In the genomic region with DNA sequence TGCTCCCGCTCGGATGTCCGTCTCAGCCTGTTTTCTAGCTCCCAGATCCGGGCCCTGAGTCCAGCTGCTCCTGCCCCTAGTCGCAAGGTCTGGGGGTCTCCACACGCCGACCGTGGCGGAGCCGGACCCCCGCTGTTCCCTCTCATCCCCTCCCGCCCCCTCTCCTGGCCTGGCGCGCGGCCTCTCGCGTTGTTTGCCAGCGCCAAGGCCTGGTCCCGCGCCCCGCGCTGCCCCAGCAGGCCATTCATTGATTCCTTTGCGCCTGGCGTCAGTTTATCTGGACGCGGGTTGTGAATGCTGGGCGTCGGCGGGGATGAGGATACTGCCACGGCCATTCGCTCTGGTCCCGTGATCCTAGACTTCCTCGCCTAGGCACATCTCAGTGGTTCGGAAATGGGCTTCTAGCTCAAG, we compare ENCODE assay signal across 8 mouse cellular contexts. TPM values are rescaled to one million over a fixed set of nuclear protein-coding genes. Genes with fewer than 3 reads are reported as not detected.
A peak's percentile ranks its signal among the peaks of the same experiment; 100 is the strongest.
DNase-seq lines count a peak whose midpoint lies in the region; ATAC-seq and TF ChIP-seq lines count a peak whose summit lies in the region.

No protein-coding gene starts in this region.

- WGBS in heart, embryonic 11.5 days (ENCODE audit: insufficient replicate concordance) = under 1% methylated on average over 34 of the region's 34 CpGs
- WGBS in heart, embryonic 15.5 days = under 1% methylated on average over 30 of the region's 34 CpGs
- WGBS in limb, embryonic 13.5 days = under 1% methylated on average over 34 of the region's 34 CpGs
- WGBS in midbrain, postnatal 0 days = under 1% methylated on average over 34 of the region's 34 CpGs

- peaks cover 20% of the 10 kb centered on the region for H3K4me1 ChIP-seq in heart, embryonic 11.5 days (ENCODE audit: control insufficient read depth, insufficient read depth, low read length)
- H3K4me1 ChIP-seq in heart, embryonic 15.5 days (replicated peaks) = peaks cover 31% of the 10 kb centered on the region
- H3K4me1 ChIP-seq in limb, embryonic 13.5 days = peaks cover 33% of the 10 kb centered on the region
- peaks cover 11% of the 10 kb centered on the region; the same call in 1 of the 2 replicates for H3K4me1 ChIP-seq in midbrain, postnatal 0 days (ENCODE audit: insufficient read depth, low read length)

- no peaks in the 10 kb centered on the region for H3K27me3 ChIP-seq in heart, embryonic 11.5 days (ENCODE audit: control insufficient read depth, insufficient read depth, low read length)
- no peaks in the 10 kb centered on the region for H3K27me3 ChIP-seq in heart, embryonic 15.5 days
- no peaks in the 10 kb centered on the region for H3K27me3 ChIP-seq in limb, embryonic 13.5 days
- no peaks in the 10 kb centered on the region for H3K27me3 ChIP-seq in midbrain, postnatal 0 days (ENCODE audit: insufficient read depth, low read length)

- H3K36me3 ChIP-seq in heart, embryonic 11.5 days (ENCODE audit: control insufficient read depth, insufficient read depth, low read length) = no peaks in the 10 kb centered on the region
- no peaks in the 10 kb centered on the region for H3K36me3 ChIP-seq in heart, embryonic 15.5 days
- H3K36me3 ChIP-seq in limb, embryonic 13.5 days = no peaks in the 10 kb centered on the region; the same call in 1 of the 2 replicates
- H3K36me3 ChIP-seq in midbrain, postnatal 0 days (ENCODE audit: insufficient read depth, low read length) = no peaks in the 10 kb centered on the region

- H3K4me2 ChIP-seq in heart, embryonic 11.5 days = peak overlapping the region; percentile 77
- H3K4me2 ChIP-seq in heart, embryonic 15.5 days = peak overlapping the region; percentile 81
- H3K4me2 ChIP-seq in limb, embryonic 13.5 days (replicated peaks) = peak overlapping the region; percentile 84
- peak overlapping the region; percentile 56 for H3K4me2 ChIP-seq in midbrain, postnatal 0 days (ENCODE audit: low read depth, low read length, poor library complexity, severe bottlenecking)

- no peak for TF ChIP-seq CTCF in midbrain, postnatal 0 days (IDR thresholded peaks at IDR 0.05)

- no peak for DNase-seq in heart, adult 9 months (ENCODE audit: low spot score in 2 of 2)
- peak; percentile 93 for DNase-seq in ES-CJ7 (ENCODE audit: low read depth, low spot score)
- DNase-seq in midbrain, postnatal 0 days (ENCODE audit: low spot score) = peak; percentile 71
- DNase-seq in thymus, postnatal 25 days = no peak

- H3K27ac ChIP-seq in heart, embryonic 11.5 days (ENCODE audit: low read depth, low read length) = peak overlapping the region; percentile 94
- H3K27ac ChIP-seq in heart, embryonic 15.5 days = peak overlapping the region; percentile 89
- peak overlapping the region; percentile 92 for H3K27ac ChIP-seq in limb, embryonic 13.5 days
- peak overlapping the region; percentile 87 for H3K27ac ChIP-seq in midbrain, postnatal 0 days (ENCODE audit: low read depth, low read length)

- peak overlapping the region; percentile 97 for H3K4me3 ChIP-seq in heart, embryonic 11.5 days (ENCODE audit: low read depth, low read length)
- H3K4me3 ChIP-seq in heart, embryonic 15.5 days = peak overlapping the region; percentile 95
- peak overlapping the region; percentile 87 for H3K4me3 ChIP-seq in limb, embryonic 13.5 days
- H3K4me3 ChIP-seq in midbrain, postnatal 0 days (ENCODE audit: low read depth, low read length) = peak overlapping the region; percentile 73

- 0 out of 2 replicates have a peak, but pooled peaks have one; percentile 11 for ATAC-seq in heart, embryonic 11.5 days (replicated peaks; ENCODE audit: insufficient number of reproducible peaks, low FRiP score, low TSS enrichment)
- peak; percentile 15; the same call in 1 of the 2 replicates for ATAC-seq in common myeloid progenitor, adult 5-6 weeks (replicated peaks; ENCODE audit: low read depth, poor library complexity, severe bottlenecking)
- ATAC-seq in heart, embryonic 15.5 days (replicated peaks; ENCODE audit: insufficient number of reproducible peaks, insufficient read depth, low FRiP score, low read depth) = peak; percentile 30
- peak; percentile 2; the same call in 1 of the 2 replicates for ATAC-seq in limb, embryonic 13.5 days (ENCODE audit: low FRiP score, low read depth)
- peak; percentile 61 for ATAC-seq in midbrain, postnatal 0 days (ENCODE audit: low FRiP score)

- H3K9ac ChIP-seq in heart, embryonic 11.5 days (ENCODE audit: low read depth, low read length) = peak overlapping the region; percentile 97
- peak overlapping the region; percentile 89 for H3K9ac ChIP-seq in heart, embryonic 15.5 days
- peak overlapping the region; percentile 96 for H3K9ac ChIP-seq in limb, embryonic 13.5 days
- H3K9ac ChIP-seq in midbrain, postnatal 0 days (replicated peaks; ENCODE audit: low read length, poor library complexity, severe bottlenecking) = peak overlapping the region; percentile 83

- no peaks in the 10 kb centered on the region for H3K9me3 ChIP-seq in heart, embryonic 11.5 days (replicated peaks; ENCODE audit: control insufficient read depth, low read length)
- H3K9me3 ChIP-seq in heart, embryonic 15.5 days (replicated peaks) = no peaks in the 10 kb centered on the region
- H3K9me3 ChIP-seq in limb, embryonic 13.5 days = no peaks in the 10 kb centered on the region
- no peaks in the 10 kb centered on the region for H3K9me3 ChIP-seq in midbrain, postnatal 0 days (ENCODE audit: low read length)

RNA-seq across cellular contexts. Expression of gene Cnot9, which starts 0.6 kb away (rescaled TPM):
- polyA plus RNA-seq in heart, embryonic 11.5 days (2014; fragmentation: Nextera tagmentation; extraction: Ambion mirVana) = 41.4 and 48.7 TPM in 2 replicates
- total RNA-seq in common myeloid progenitor, adult 5-6 weeks (2017) = 103 and 104 TPM in 2 replicates
- polyA plus RNA-seq in heart, embryonic 15.5 days (2015; fragmentation: Nextera tagmentation; extraction: Ambion mirVana) = 25.8 and 32.4 TPM in 2 replicates
- 69.4 and 70.5 TPM in 2 replicates for polyA plus RNA-seq in limb, embryonic 13.5 days (2015; fragmentation: Nextera tagmentation; extraction: Ambion mirVana)
- 40.3 and 40.8 TPM in 2 replicates for total RNA-seq in midbrain, postnatal 0 days (2014; rRNA removed)
- polyA plus RNA-seq in midbrain, postnatal 0 days (2015; fragmentation: Nextera tagmentation; extraction: Ambion mirVana) = 43.0 and 47.4 TPM in 2 replicates

RNA-seq across cellular contexts. Expression of gene Plcd4, which starts 36.2 kb away (rescaled TPM):
- polyA plus RNA-seq in heart, embryonic 11.5 days (2014; fragmentation: Nextera tagmentation; extraction: Ambion mirVana) = 0.17 and 0.46 TPM in 2 replicates
- 0.09 and 0.19 TPM in 2 replicates for total RNA-seq in common myeloid progenitor, adult 5-6 weeks (2017)
- 0.30 and 0.86 TPM in 2 replicates for polyA plus RNA-seq in heart, embryonic 15.5 days (2015; fragmentation: Nextera tagmentation; extraction: Ambion mirVana)
- polyA plus RNA-seq in limb, embryonic 13.5 days (2015; fragmentation: Nextera tagmentation; extraction: Ambion mirVana) = 0.79 and 1.5 TPM in 2 replicates
- 4.9 and 9.4 TPM in 2 replicates for total RNA-seq in midbrain, postnatal 0 days (2014; rRNA removed)
- 7.1 and 7.3 TPM in 2 replicates for polyA plus RNA-seq in midbrain, postnatal 0 days (2015; fragmentation: Nextera tagmentation; extraction: Ambion mirVana)

RNA-seq across cellular contexts. Expression of gene Usp37, which starts 37.6 kb away (rescaled TPM):
- 24.1 and 27.5 TPM in 2 replicates for polyA plus RNA-seq in heart, embryonic 11.5 days (2014; fragmentation: Nextera tagmentation; extraction: Ambion mirVana)
- 54.4 and 58.5 TPM in 2 replicates for total RNA-seq in common myeloid progenitor, adult 5-6 weeks (2017)
- polyA plus RNA-seq in heart, embryonic 15.5 days (2015; fragmentation: Nextera tagmentation; extraction: Ambion mirVana) = 14.4 and 19.9 TPM in 2 replicates
- polyA plus RNA-seq in limb, embryonic 13.5 days (2015; fragmentation: Nextera tagmentation; extraction: Ambion mirVana) = 37.2 and 40.3 TPM in 2 replicates
- total RNA-seq in midbrain, postnatal 0 days (2014; rRNA removed) = 19.3 and 25.7 TPM in 2 replicates
- 16.4 and 18.5 TPM in 2 replicates for polyA plus RNA-seq in midbrain, postnatal 0 days (2015; fragmentation: Nextera tagmentation; extraction: Ambion mirVana)

Comparison
In these comparisons a context has a peak if more than half of its experiments do, and no peak if none do; other contexts are left out.
1. ATAC-seq: peak in every context shown above with its lines; median percentile 61 in midbrain, postnatal 0 days; 30 in heart, embryonic 15.5 days; 15 in common myeloid progenitor, adult 5-6 weeks; 11 in heart, embryonic 11.5 days; 2 in limb, embryonic 13.5 days.
2. DNase-seq: peak in ES-CJ7 (single experiment) and midbrain, postnatal 0 days (single experiment); none in heart, adult 9 months (0 of 2) and thymus, postnatal 25 days (single experiment).
3. Peak in every context shown above with its lines, with median percentiles within 50 percentile points of each other: H3K27ac ChIP-seq, H3K4me2 ChIP-seq, H3K4me3 ChIP-seq and H3K9ac ChIP-seq.